Mouse (Mus musculus): Measurements from ENCODE around the gene Mrpl46.
A peak's percentile ranks its signal among the peaks of the same experiment; 100 is the strongest.

Mrpl46 gene

DNA sequence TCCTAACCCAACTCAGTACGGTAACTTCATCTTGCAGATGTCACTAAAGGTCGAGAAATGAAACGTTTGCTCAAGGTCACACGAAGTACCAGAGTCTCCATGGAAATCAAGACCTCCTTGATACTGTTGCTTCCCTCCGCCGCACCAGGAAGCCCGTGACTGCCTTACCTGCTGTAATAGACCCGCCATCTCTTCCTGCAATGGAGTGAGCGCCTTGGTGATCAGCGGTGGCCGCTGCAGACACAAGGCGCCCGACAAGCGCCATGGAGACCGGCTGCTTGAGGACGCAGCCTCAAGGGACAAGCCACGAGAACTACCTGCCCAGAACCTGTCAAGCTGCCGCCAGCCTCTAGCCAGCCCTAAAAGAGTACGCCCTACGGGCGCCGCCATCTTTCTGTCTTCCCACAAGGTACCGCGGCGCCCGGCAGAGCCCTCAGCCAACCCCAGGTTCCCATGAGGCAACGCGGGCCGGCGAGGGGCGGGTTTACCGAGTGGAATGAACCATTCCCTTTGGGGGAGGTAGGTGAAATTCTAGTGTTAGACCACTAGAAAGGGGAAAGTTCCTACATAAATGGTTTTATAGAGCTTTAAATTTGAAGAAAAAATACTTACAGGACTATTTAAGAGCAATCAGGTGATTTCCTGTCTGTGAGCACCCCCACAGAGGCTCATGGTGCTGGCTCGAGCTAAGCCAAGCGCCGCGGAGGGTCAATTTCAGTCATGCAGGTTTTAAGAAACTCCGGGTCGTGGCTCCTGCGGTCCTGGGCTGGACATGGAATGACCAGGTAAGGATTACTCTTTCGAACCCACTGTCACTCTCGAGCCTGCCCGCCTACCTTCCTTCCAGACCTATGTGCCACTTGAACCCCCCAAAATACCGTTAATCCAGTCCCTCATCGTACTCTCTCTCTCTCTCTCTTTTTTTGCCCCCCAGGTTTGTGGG, at the start of gene Mrpl46, which contains the start of gene Mrps11:
TSS of gene Mrpl46 (minus strand) at position 893 of the 943 bp plus-strand sequence.
TSS of gene Mrps11 (plus strand) at position 481 of the 943 bp plus-strand sequence.
- DNase-seq (ENCODE audit: low spot score): peak; percentile 88

DNA sequence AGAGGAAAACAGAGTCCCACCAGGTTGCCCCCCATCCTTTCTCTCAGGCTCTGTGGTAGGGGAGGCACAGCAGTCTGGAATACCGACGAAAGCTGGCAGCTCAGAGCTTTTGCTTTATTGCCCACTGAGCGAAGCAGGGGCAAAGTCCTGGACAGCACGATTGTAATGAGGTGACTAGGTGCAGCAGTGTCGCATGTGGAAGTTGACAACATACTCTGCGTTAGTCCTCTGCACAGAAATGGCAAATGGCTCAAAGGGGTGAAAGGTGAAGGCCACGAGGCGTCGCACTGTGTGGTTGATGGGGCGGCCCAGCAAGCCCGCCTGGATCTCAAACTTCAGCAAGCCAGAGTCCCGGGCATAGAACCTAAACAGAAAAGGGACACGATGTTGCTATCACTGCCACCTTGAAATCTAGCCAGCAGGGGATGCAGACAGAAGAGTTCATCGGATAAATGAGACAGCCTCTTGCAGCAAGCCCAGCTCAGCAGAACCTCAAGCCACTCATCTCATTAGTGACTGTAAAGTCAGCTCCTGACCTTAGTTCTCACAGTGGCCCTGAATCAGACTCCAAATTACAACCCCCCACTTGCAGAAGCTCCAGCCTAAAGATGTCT, 44.5 kb upstream of the Mrpl46 start:
- no peak for DNase-seq (ENCODE audit: low spot score)

DNA sequence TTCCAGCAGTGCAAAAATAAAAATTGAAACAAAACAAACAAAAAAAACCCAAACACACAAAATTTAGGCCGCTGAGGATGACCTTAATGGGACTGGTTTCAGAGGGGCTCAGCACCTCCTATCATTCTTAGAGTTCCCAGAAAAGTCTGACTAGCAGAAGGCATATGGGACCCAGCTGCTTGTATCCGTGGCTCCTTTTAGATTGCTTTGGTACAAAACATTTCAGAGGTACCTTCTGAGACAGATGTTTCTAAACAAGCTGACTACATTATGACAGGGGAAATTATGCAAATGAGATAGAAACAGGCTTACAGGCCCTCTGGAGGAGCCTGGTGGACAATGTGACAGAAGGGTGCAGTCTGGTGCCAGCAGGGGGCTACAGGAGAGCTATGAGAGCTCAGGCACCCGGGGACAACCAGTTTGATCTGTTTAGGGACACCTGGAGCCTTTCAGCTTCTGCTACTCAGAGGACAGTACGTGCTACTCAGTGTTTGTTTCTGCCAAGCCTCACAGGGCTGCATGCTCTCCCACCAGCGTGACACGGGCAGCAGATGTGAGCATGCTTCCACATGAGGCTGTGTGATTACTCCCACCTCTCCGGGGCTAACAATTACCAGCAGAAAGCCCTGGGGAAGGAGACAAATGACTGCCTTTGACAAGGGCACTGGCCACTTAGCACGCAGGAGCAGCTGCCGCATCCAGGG, 43.5 kb upstream of the Mrpl46 start:
- no peak for DNase-seq (ENCODE audit: low spot score)

DNA sequence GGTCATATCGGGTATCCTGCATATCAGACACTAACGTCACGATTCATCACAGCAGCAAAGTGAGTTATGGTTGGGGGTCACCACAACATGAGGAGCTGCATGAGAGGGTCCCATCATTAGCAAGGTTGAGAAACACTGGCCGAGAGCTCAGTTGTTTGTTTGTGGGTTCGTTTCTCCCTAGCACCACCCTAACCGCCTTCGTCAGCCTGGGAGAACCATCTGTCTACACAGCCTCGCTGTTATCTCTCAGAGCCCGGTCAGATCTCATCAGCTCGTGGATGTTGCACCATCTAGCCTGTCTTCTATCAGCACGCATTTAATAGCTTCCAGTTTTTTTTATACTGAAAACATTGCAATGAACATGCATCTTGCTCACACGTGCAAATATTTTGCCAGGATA, 35.0 kb upstream of the Mrpl46 start:
- DNase-seq (ENCODE audit: low spot score): no peak

DNA sequence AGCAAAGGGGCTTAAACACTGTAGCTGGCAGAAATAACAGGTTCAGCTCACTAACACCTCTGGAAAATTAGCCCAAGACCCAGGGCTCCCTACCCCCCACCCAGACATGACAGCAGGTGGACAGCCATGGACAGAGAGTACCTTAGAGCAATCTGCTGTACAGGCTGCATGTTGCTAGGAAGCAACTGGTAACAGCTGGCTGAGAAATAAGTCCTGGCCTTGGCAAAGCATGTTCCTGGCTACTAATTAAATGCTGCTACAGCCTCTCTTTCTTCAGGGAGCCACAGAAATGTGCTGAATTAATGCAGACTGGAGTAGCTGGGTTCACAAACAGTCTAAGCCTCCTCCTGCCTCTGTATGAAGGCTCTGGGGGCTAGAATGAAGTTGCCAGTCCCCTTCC, 31.4 kb upstream of the Mrpl46 start:
- no peak for DNase-seq (ENCODE audit: low spot score)

DNA sequence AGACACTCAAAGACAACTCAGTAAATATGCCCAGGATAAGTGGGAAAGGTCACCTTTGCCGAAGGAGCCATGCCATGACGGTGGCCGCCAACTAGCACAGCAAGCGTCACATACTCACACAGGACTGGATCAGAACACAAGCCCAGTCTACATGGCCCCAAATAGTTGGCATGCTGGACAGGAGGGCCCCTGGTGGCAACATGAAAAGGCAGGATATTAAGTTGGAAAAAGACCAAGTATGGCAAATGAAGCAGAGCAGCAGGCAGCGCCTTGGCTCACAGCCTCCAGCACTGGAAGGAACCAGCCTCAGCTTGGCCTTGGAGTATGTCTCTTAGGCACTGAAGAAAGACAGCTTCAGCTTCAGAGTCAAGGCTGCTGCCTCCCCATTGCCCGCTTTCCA, 30.5 kb upstream of the Mrpl46 start:
- DNase-seq (ENCODE audit: low spot score): no peak

DNA sequence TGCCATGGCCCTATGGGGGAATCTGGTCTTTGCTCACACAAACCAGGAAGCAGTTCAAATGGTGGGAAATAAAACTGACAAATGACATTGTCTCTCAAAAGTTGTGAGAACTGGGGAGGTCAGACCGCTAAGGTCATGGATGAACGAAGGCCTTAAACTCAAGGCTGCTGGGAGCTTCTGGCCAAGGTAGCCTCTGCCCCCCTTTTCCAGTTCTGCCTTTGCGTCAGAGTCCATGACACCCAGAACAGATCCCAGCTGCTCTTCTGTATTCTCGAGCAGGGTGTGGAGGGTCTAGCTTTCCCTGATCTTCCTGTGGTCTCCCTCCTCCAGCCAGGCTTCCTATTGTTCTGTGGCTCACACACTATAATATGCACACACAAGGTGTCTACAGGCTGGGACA, 23.9 kb upstream of the Mrpl46 start:
- DNase-seq (ENCODE audit: low spot score): no peak

DNA sequence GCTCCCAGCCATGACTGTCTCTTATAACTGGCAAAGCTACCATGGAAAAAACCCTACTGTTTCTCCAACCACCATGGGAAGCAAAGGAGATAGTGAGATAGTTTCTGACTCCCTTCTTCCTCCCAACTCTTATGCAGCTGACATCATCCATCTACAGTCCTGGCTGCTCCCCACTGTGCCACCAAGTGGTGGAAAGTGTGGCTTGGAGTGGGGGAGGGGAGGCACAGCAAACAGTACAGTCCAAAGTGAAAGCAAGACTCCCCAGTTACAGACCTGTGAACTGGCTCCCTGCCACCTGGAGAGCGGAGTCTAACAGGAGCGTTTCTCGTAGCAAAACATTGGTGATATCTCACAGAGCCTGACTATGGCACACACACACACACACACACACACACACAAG, 20.5 kb upstream of the Mrpl46 start:
- no peak for DNase-seq (ENCODE audit: low spot score)

DNA sequence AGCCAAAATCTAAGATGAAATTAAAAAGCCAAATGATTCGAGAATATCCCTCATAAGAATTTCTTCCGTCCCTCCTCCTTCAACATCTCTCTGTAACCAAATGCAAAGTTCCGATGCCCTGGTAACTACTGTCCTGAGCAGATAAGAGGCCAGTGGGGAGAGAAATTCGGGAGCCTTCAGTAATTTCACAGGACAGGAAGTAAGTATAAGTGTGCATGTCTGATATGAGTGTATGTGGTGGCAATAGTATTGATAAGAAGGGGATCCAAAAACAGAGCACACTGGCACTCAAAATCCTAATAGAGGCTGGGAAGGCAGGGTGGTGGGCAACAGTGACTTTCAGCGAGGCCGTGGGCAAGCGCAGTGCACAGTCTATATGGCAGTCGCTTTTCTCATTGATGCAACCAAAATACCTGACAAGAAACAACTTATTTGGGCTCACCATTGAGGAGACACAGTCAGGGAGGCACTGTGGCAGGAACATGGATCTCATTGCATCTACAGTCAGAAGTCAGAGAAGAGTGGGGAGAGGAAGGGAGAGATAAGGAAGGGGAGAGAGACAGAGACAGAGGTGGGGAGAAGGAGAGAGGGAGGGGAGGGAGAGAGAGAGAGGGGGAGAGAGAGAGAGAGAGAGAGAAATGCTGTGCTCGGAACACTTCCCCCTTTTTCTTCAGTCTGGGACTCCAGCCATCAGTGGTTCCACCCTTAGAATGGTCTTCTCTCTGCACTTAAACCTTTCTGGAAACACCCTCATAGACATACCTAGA, 16.6 kb upstream of the Mrpl46 start:
- DNase-seq (ENCODE audit: low spot score): peak; percentile 77

DNA sequence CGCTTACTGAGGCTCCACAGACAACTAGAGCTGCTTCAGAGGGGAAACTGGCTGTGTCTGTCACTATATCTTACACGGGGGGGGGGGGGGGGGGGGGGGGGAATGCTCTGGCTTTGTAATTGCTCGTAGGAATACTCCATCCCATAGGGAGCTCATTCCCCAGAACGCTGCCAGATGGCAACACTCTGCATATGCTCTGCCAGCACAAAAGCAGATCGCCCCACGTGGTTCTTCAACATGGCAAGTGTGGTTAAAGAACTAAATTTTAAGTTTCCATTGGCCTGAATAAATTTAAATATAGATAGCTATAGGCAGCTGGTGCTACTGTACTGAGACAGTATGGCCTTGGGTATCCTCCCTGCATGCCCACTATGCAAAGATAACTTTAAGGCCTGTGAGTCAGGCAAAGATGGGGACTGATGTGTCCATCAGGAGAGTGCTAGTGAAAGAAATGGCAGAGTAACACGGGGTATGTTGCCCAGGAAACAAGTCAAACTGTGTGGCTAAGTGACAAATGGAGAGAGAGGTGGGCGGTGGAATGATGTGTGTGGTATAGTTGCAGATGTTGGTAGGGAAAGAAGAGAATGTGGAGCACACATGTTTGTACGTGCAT, 14.6 kb upstream of the Mrpl46 start:
- no peak for DNase-seq (ENCODE audit: low spot score)

DNA sequence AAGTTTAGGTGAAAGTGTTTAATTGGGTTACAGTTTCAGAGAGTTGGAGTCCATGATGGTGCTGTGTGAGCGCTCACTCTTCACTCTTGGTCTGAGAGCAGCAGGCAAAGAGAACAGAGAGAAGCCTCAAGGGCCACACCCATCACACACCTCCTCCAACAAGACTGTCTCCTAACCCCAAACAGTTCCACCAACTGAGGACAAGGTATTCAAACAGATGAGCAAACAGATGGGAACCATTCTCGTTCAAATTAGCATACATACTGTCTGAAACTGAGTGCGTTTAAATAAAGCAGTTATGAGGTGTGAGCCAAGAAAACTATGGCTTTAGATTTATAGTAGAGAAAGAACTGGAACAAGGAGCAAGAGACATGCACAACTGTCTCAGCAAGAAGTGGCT, 13.3 kb upstream of the Mrpl46 start:
- DNase-seq (ENCODE audit: low spot score): no peak

DNA sequence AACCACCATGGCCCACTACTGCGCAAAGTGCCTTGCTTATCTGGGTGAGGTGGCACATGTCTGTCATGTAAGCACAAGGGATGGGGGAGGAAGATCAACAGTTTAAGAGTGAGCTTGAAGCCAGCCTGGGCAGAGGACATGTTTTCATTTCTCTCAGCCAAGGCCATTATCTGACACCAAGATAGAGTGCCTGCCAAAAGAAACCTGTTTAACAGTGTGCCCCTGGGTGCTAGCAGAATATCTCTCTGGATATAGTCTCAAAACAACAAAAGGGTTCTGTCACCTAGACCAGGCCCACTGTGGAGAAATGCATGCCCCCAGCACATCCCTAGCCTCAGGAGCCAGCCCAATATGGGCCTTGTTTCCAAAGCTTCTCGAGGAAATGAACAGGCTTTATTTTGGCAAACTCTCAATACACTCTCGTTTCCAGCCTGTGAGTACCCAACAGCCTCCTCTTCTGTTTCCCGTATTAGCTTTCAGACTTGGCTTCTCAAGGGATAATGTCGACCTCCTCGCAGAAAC, 11.3 kb upstream of the Mrpl46 start:
- no peak for DNase-seq (ENCODE audit: low spot score)

DNA sequence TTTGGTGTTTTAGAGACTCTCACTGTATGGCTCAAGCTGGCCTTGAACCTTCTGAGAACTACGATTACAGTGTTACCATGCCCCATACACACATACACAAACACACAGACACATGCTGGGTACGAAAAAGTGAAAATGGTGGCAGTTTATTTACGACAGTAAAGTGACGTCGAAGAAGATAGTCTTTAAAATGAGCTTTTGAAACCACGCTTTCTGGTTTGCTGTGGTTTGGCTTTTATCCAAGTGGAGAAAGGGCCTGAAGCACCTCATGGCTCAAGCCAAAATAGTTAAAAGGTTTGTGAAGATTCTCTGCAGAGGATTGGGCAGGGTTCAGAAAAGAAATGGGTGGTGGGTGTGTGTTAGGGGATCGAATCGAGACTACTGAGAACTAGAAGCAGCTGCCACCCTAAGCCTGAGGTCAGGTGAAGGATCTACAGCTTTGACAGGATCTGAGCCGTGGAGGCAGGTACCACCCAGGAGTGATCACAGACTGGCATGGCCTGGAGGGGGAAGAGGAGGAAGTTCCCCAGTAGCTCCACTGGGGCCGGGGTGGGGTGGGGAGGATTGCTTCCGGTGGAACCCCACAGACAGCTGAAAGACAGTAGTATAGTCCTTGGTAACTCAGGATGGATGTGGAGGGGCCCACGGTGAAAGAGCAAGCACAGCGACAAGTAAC, 10.7 kb upstream of the Mrpl46 start:
- DNase-seq (ENCODE audit: low spot score): no peak

DNA sequence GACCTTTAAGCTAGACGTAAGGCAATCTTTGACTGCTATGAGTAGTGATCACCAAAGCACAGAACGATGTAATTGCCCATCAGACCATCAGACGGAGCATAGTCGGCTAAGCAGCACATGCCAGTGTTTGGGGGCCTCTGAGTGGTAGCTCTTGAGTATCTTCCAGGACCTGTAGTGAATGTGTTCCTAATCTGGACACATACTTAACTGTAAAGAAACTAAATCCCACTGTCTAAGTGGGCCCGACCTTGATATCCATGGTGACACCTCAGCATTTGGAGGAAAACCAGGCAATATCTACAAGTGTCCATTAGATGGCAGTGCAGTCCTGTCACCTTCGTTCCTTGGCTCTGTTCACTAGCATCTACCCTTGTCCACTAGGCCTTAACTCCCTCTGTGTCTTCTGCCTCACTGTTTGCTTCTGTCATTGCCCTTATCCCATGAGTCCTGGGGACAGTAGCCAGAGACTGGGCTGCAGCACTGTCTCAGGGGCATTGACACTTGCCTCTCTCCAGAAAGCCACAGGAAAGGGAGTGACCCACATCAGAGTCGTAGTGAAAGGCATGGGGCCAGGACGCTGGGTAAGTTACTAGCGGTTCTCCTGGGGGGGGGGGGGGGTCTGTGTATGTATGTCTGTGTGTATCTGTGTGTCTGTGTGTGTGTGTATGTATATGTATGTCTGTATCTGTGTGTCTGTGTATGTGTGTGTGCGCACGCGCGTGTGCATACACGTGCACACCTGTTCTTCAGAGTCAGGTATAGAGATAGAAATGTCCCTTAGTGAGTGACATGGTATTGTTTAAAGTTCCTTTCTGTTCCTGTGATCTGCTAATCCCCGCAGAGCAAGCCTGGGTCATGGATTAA, 8.3 kb upstream of the Mrpl46 start:
- peak; percentile 74 for DNase-seq (ENCODE audit: low spot score)

DNA sequence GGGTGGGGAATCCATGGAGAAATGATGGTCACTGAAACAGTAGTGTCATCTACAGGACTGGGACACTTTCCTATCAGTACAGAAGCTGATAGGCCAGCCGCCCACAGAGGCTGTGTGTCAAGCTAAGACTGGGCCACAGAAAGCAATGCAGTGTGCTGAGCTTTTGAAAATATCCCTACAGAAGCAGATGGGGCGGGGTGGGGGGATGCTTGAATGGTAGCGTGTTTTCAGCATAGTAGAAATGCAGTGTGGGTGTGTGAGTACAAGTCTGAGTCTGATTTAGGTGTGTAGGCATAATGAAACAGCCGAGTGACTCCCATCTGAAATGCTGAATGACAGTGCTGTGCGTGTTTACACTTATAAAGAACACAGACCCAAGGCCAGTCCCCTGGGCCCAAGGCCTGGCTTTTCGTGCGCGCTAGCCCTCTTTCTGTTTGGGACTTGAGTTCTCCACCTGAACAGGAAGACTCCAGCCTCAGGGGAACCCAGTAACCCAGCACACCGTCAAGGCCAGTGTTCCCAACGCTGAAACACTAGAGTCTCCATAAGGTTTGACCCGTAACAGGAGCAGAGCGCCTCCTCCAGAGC, 4.6 kb upstream of the Mrpl46 start:
- DNase-seq (ENCODE audit: low spot score): no peak

DNA sequence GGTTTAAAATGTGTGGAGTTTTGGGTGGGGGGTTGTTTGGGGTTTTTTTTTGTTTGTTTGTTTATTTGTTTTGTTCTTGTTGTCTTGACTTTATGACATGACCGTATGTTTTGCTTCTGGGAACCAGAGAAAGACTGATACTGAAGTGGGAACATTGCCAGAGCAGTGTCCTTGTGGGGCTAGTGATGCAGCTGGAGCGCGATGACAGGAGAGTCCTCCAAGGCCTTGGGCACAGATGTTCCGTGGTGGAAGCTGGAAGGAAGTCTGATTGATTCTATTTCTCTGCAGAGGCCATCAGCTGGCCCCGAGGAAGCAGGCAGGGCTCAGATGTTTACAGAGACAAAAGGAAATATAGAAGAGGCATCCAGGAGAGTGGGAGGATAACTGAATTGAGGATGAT, 2.6 kb upstream of the Mrpl46 start:
- no peak for DNase-seq (ENCODE audit: low spot score)

DNA sequence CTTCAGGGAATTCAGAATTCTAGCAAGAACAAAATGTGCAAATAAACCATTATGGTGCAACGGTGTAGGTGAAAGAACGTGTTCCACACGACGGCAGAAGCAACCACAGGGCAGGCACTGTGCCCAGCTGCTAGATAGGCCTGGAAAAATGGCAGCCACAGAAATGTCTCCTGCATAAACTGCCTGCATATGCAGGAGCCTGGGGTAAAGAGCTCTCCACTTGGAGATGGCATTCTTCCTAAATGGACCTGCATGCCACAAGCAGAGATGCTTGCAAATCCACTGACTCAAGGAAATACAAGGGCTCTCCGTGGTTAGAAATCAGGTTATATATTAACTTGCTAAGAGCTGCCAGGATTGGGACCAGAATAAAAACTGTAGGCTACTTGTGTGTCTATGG, 4.6 kb downstream of the Mrpl46 start:
- DNase-seq (ENCODE audit: low spot score): no peak

DNA sequence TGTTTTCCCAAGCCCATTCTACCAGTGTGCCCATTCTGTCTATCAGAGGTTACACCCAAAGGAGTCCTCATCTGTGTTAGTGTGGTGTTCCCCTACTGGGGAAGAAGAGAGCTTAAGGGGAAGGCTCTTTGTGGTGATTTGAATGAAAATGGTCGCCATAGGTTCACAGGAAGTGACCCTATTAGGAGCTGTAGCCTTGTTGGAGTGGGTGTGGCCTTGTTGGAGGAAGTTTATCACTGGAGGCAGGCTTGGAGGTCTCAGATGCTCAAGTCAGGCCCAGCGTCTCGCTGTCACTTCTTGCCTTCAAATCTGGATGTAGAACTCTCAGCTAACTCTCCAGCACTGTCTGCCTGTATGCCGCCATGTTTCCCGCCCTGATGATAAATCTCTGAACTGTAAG, 12.4 kb downstream of the Mrpl46 start:
- no peak for DNase-seq (ENCODE audit: low spot score)

DNA sequence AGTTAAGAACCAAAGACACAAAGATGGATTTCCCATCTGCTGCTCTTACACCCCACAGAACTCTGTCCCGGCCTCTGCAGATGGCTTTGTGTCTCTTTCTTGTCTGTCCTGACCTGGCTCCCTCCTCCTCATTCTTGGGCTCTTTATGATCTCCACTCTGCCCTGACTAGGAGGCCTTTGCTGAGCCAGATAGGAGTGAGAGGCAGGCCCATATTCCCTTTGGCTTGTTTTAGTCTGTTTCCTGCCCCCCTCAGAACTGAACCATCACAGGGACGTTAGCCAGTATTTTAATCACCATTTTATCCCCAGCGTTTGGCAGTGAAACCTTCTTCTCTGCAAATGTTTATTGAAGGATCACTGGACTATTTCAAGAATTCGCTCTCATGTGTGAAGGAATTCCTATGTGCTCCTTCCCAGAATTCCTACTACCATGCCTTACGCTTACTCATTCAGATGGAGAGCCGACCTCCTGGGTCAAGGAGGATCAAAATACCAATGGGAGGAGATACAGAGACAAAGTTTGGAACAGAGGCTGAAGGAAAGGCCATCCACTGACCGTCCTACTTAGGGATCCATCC, 14.2 kb downstream of the Mrpl46 start:
- DNase-seq (ENCODE audit: low spot score): no peak
